Mouse (Mus musculus): ENCODE results near the gene Pth.

GRCm38 (mm10) chr7:113396661-113397060 is 8.3 kb upstream of the Pth start:
- TF ChIP-seq CTCF (IDR thresholded peaks at IDR 0.05; ENCODE audit: low read depth) (no peak), EP300 (IDR thresholded peaks at IDR 0.05; ENCODE audit: low read depth) (no peak)
